Mouse (Mus musculus) embryo, embryonic 11.5 days (tissue): ENCODE results near the gene Tm4sf4.

ENCODE experiments used
- DNase-seq: peaks from one replicate; pipeline ENCODE4 v3.0.0-alpha.2; 2012; ENCODE audit warnings: low read depth, low spot score

Gene Tm4sf4

GRCm38 (mm10) chr3:57474421-57474820 lies 49.3 kb downstream of the Tm4sf4 start:
- no peak for DNase-seq

GRCm38 (mm10) chr3:57480640-57481039 lies 55.5 kb downstream of the Tm4sf4 start:
- DNase-seq = no peak

- no peak for DNase-seq
Observed at GRCm38 (mm10) chr3:57481981-57482380, 56.9 kb downstream of the Tm4sf4 start.

GRCm38 (mm10) chr3:57486068-57486467 lies 61.0 kb downstream of the Tm4sf4 start:
- DNase-seq = no peak

- peak; percentile 37 for DNase-seq
Observed at GRCm38 (mm10) chr3:57487455-57488153, 62.5 kb downstream of the Tm4sf4 start.
